Mouse (Mus musculus) CD4-positive, CD25-positive, alpha-beta regulatory T cell, adult 4 months (primary cell): Measurements from ENCODE around the gene Cfap54. TPM values are rescaled to one million over a fixed set of nuclear protein-coding genes. Genes with fewer than 3 reads are reported as not detected.
A peak's percentile ranks its signal among the peaks of the same experiment; 100 is the strongest.

Experiments used
- ATAC-seq: one replicate; pipeline ENCODE4 v1.8.0; 2017
- polyA plus RNA-seq, 2 experiments: library from polyadenylated mRNA; unstranded; fragments of 100-300 nt; shearing (Covaris generic); gene quantifications; one replicate each; pipeline ENCODE4 v1.2.1; 2017

The Cfap54 gene
- polyA plus RNA-seq, 2 experiments from 2014 or later: 1.6 to 2.3 TPM

DNA sequence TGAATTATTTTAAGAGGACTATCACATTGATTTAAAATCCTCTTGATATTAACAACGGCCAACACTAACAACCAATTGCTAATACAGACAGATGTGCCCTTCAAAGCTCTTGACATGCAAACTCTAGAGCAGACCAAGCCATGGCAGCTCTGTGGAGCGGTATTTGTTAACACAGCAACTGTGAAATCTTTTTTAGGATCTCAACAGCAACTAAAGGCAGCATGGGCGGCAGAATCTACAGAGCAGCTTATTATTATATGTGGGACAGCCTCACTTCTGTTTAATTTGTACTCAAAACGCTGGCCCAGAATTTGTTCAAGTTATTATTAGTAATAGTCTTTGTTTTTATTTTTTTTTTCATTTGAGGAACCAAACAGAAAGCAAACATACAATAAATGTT lies 28.1 kb downstream of the Cfap54 start:
- ATAC-seq: no peak

DNA sequence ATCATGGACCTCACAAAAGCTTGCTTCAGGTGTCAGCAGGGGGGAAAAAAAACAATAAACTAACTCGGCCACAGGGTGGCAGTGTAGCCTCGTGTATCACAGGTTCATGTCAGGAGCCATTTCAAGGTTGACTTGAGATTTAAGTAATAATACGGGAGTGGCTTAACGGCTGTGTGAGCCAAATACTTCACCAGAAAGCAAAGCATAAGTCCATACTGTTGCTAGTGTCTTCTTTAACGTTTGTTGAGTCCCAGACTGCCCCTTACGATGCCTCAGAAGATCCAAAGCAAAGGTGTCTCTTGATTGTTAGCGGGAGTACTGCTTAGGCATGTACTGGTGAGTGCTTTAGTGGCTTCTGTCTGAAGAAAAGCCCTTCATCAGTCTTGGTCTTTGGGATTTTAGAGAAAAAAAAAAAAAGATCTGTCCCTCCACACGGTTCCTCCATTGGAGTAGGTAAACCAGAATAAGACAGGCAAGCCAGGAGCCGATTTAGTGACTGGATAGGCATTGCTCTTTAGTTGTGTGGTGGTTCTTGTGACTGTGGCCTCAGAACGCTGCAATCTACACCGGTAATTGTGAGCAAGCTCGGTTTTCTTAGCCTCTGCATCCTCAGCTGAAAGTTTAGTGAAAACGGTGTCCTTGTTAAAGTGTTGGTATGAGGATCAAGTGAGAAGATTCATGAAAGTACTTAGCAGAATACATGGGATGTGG lies 30.2 kb downstream of the Cfap54 start:
- ATAC-seq: peak; percentile 93

- ATAC-seq: no peak
Measured at GRCm38 (mm10) chr10:93050571-93050970, 30.8 kb downstream of the Cfap54 start.

DNA sequence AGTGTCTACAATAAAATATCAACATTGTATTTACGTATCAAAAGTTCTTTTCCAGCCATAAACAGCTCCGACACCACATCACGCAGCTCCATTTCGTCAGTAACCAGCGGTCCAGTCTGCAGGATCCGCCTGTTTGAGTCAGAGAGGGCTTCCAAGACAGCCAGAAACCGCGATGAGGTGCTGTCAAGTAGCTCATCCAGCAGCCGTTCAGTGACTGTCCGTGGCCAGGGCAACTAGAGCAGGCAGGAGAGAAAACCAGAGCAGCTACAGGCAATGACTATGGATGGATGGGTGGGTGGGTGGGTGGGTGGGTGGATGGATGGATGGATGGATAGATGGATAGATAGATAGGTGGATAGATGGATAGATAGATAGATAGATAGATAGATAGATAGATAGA lies 38.2 kb downstream of the Cfap54 start:
- no peak for ATAC-seq

DNA sequence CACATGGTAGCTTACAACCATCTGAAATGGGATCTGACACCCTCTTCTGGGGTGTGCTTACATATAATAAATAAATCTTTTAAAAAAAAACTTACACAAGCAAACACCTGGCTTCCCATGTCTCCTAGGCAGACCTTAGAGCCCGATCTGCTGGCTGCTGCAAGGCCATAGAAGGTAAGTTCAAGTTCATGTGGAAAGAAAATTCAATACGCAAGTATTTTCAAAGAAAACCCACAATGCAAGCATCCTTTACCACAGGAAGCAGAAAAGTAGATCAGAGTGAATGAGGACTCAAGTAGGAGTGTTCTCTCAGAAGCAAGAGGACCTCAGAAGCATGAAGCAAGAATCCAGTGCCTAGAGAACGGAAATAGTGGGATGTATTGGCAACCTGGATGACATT lies 39.6 kb downstream of the Cfap54 start:
- ATAC-seq: peak; percentile 85

DNA sequence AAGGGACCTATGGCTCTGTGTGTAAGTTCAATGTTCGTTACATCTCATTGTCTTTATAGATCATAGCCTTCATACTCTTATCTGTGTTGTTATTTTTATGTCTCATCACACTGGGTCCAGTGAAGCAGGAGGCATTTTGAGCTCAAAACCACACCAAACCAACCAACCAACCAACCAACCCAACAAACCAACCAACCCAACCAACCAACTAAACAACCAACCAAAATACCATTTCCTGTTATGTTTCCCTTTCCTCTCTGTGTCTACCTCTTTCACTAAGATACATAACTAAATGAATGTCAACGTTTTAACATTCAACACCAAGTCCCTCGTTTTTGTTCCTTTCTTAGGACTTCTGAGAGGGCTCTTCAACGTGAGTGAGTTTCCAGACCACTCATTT lies 40.0 kb downstream of the Cfap54 start:
- peak; percentile 59 for ATAC-seq

GRCm38 (mm10) chr10:93036532-93036931 lies 44.9 kb downstream of the Cfap54 start:
- no peak for ATAC-seq

- ATAC-seq: no peak
Measured at GRCm38 (mm10) chr10:93035489-93035888, 45.9 kb downstream of the Cfap54 start.

GRCm38 (mm10) chr10:93023295-93023694 lies 58.1 kb downstream of the Cfap54 start:
- no peak for ATAC-seq

- peak; percentile 63 for ATAC-seq
Measured at GRCm38 (mm10) chr10:93014059-93014795, 67.2 kb downstream of the Cfap54 start.

GRCm38 (mm10) chr10:93011085-93011484 lies 70.3 kb downstream of the Cfap54 start:
- no peak for ATAC-seq

DNA sequence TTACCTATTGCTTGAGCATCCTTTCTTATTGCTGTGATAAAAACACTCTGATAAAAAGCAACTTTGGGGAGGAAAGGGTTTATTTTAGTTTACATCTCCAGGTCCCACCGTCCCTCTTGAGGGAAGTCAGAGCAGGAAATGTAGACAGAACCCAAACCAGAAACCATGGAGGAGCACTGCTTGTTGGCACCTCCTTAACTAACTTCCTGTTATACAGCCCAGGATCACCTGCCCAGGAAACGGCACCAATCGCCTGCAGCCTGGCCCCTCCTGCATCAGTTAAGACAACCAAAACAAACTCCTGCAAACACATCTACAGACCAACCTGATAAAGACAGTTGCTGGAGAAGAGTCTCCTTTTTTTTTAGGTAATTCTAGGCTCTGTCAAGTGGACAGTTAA lies 74.4 kb downstream of the Cfap54 start:
- ATAC-seq: peak; percentile 83

DNA sequence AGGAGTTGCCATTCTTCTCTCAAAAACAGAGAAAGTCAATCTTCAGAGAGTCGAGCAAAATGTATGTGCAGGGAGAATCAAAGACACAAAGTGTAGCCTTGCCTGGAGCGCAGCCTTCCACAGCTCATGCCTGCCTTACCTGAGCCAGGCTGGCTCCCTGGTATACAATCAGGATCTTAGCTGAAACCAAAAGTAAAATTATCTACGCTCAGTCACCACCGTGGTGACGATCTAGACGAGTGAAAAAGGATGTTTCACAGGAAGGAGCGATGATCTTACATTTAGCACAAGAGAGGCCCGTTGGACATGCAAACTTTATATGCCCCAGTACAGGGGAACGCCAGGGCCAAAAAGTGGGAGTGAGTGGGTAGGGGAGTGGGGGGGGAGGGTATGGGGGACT lies 75.0 kb downstream of the Cfap54 start:
- peak; percentile 88 for ATAC-seq

DNA sequence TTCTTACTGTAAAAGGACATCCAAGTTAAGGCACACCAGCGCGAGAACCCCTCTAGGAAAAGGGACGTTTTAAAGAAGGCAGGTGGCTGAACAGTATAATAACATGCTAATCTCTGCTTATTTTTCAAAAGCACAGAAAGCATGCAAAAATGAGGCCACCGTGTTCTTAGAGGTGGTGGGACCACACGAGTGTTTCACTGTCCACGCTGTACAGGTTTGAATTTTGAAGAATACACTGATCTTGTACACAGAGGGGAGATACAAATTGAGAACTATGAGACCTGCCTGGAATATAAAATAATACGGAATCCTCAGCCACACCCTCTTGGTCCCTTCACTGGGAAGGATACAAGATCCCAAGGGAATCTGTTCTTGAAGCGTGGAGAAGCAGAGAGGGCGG lies 82.9 kb downstream of the Cfap54 start:
- ATAC-seq: no peak

- ATAC-seq: no peak
Measured at GRCm38 (mm10) chr10:92995186-92995585, 86.2 kb downstream of the Cfap54 start.

DNA sequence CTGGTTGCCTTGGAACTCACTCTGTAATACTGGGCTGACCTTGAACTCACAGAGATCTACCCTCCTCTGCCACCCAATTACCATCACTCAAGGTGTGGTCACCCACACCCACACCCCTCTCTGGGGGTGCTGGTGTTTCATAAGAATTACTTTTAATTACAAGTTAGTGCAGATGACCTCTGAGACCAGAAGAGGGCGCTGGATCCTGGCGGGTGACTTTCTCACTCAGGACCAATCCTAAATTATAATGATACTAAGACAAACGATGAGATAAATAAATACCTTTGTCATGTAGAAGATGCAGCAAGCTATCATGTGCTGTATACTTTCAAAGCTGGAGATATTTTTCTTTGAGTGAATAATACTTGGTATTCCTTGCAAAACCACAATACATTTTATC lies 87.1 kb downstream of the Cfap54 start:
- no peak for ATAC-seq

DNA sequence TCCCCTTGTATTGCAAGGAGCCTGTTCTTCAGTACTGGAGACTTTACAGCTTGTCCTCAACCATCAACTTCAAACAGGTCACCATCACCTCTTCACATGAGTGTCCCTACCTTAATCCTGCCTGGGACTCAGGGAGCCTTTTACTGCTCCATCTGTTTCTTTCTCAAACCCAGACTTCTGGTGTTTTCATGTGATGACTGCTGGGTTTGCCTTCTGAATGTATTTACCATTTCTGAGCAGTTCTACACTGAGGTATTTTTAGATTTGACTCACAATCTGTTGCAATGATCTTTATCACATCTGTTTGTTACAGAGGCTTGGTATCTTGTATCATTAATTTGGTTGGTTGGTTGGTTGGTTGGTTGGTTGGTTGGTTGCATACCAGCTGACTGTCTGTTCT lies 88.9 kb downstream of the Cfap54 start:
- ATAC-seq: no peak

GRCm38 (mm10) chr10:92990576-92990975 lies 90.8 kb downstream of the Cfap54 start:
- no peak for ATAC-seq

DNA sequence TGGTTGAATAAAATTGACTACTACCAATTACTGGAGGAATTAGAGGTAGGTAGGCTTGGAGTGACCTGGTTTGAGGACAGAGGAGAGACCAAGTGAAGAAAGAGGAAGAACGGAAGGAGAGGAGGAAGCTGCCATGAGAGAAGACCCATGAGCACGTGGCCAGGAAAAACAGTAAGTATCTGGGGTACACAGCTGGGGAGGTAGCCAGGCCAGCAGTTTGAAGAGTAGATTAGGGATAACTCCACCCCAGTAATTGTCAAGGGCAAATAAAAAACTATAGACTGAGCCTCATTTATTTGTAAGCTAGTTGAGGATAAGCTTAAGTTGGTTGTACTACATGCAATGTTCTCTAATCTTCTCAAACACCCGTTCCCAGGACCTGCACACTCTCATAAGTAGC lies 116.3 kb downstream of the Cfap54 start:
- ATAC-seq: no peak

DNA sequence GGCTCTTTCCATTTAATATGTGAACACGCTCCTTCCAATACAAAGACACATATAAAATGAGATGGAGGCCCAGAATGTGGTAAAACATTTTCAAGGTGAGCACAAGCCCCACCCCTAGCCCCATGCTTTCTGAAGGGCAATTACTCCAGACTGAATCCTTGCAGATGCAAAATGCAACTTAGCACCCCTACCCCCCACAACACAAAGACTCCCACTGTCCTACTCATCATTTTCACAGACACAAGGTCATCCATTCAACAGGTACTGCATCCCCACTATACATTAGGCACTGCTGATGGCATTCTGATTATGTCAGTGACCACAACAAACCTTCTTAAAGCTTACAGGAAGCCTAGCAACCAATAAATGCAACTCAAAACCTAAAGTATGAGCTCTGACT lies 131.4 kb downstream of the Cfap54 start:
- ATAC-seq: no peak

GRCm38 (mm10) chr10:92942848-92943645 lies 138.4 kb downstream of the Cfap54 start:
- ATAC-seq: no peak

GRCm38 (mm10) chr10:92941616-92942015 lies 139.8 kb downstream of the Cfap54 start:
- no peak for ATAC-seq

- no peak for ATAC-seq
Measured at GRCm38 (mm10) chr10:92937741-92938285, 143.6 kb downstream of the Cfap54 start.
